Mouse (Mus musculus) megakaryocyte, adult 5-6 weeks (primary cell): ENCODE data around the gene Dnah6. TPM values are rescaled to one million over a fixed set of nuclear protein-coding genes. Genes with fewer than 3 reads are reported as not detected.
A peak's percentile ranks its signal among the peaks of the same experiment; 100 is the strongest.

Experiments used
- ATAC-seq: 2 replicates; pipeline ENCODE4 v1.8.0; 2016; ENCODE audit warnings: mild to moderate bottlenecking, inconsistent platforms; ENCODE audit not compliant: poor library complexity, severe bottlenecking
- total RNA-seq, 2 experiments: library from RNA; stranded (forward) in 1 of 2; stranded (reverse) in 1 of 2; fragments of 153-499, 151-499 nt in 1 of 2; fragments of 221-1000, 200-1000 nt in 1 of 2; gene quantifications; 2 replicates each; pipeline versions ENCODE4 v1.2.3 to v1.2.4; 2015 to 2017

Gene Dnah6
- total RNA-seq, 2 experiments from 2014 or later = 0.11 to 0.44 TPM

DNA sequence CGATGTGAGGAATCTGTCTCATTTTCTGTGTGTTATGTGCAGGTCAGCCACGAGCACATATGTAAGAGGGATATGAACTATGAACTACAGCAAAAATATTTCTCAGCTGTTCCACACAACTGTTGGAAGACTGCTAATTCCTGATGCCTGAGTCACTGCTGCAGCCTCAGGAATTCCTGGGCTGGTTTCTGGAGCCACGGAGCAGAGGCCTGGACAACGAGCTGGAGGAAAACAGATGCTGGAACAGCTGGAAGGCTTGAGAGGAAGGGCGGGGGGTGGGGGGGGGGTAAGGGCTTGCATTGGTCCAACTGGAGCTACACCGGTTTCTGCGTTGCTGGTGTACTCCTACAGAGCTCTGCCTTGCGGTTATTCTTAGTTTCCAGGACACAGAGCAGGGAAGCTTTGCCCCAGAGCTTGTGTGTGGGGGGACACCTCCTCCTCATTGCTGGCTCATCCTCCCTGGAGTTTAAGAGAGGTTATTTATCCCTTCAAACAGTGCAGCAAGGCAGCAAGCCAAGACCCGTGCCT, 240.3 kb downstream of the Dnah6 start:
- no peak for ATAC-seq

DNA sequence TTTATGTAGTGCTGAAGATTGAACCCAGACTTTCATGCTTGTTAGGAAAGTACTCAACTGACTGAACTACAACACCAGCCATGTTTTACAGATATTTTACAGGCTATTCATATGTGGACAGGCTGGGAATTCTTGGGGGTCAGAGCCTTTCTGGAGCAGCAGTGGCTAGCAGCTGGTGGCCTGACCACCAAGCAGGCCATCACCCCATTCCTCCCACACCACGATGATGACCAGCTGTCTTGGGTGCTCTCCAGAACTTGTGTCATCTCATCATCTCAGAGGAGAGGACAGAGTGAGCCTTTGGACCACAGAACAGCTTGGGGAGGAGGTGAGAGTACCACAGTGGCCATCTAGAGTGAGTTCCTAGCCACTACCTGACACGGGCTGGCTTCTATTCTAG, 244.6 kb downstream of the Dnah6 start:
- ATAC-seq = no peak

DNA sequence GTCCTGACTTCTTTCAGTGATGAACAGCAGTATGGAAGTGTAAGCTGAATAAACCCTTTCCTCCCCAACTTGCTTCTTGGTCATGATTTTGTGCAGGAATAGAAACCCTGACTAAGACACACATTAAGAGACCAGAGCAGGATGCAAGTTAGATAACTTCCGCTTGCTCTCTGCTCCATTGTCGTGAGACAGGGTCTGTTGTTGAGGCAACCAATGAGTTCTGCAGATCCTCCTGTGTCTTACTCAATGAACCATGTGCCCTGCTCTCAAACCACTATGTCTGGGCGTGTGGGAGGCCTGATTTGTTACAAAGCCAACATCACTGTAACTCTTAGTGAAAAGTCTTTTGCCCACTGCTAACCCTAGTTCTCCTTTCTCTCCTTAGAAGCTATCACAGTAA, 250.4 kb downstream of the Dnah6 start:
- peak; percentile 52; the same call in 1 of the 2 replicates for ATAC-seq

DNA sequence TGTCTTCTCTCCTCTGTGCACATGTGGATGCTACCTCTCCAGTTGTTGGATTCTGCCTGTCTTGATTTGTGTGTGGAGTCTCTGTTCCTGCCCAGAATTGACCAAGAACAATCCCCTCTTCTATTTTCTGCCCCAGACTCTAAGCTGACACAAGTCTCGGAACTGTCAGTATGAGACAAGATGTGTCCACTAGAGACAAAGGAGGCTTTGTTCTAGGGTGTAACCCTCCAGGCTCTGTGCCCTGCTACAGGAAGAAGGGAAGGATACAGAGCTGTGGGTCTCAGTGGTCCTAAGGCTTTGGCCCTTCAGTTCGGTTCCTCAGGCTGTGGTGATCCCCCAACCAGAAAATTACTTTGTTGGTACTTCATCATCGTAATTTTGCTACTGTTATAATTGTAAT, 251.7 kb downstream of the Dnah6 start:
- no peak for ATAC-seq

Other genes with a start within 250 kb of the Dnah6 start
- gene Suclg1, start 26.7 kb upstream of the Dnah6 start, total RNA-seq (2015) = 55.7 and 78.0 TPM in 2 replicates
- gene Suclg1, start 26.7 kb upstream of the Dnah6 start, total RNA-seq (2017) = 43.4 and 45.9 TPM in 2 replicates
- gene 4931417E11Rik, start 248.0 kb upstream of the Dnah6 start, total RNA-seq (2015) = not detected in 2 replicates
- gene 4931417E11Rik, start 248.0 kb upstream of the Dnah6 start, total RNA-seq (2017) = not detected in 2 replicates